Mouse (Mus musculus) thymus, adult 2 months (tissue): ENCODE measurements at regions not wholly inside any gene's neighbourhood (a gene's known extent, or its start where the extent isn't known, plus 50 kb on each side); places are given as distances from the start of the nearest gene placed in this dataset.

Source experiments
- DNase-seq: peaks from one replicate; pipeline ENCODE4 v3.0.0; 2021
- H3K27ac ChIP-seq: fragments of 200-500 bp; 2 replicates; pipeline ENCODE4 v1.5.1; 2012; ENCODE audit warnings: low read length, control low read depth; ENCODE audit not compliant: control insufficient read depth, insufficient read depth
- H3K27me3 ChIP-seq: fragments of 200-500 bp; 2 replicates; pipeline ENCODE4 v1.6.1; 2012; ENCODE audit warnings: mild to moderate bottlenecking, low read length, moderate library complexity, mixed read lengths; ENCODE audit not compliant: control insufficient read depth, insufficient read depth
- H3K36me3 ChIP-seq: fragments of 200-500 bp; 2 replicates; pipeline ENCODE4 v1.6.1; 2012; ENCODE audit warnings: mild to moderate bottlenecking, low read length, moderate library complexity; ENCODE audit not compliant: control insufficient read depth, insufficient read depth
- H3K4me1 ChIP-seq: fragments of 200-500 bp; replicated peaks from 2 replicates; pipeline ENCODE4 v1.6.1; 2012; ENCODE audit warnings: low read length; ENCODE audit not compliant: control insufficient read depth, insufficient read depth
- H3K4me3 ChIP-seq: fragments of 200-500 bp; 2 replicates; pipeline ENCODE4 v1.5.1; 2012; ENCODE audit warnings: mild to moderate bottlenecking, low read length, control low read depth, moderate library complexity; ENCODE audit not compliant: control insufficient read depth, insufficient read depth
- CTCF ChIP-seq: fragments of 200-500 bp; IDR thresholded peaks from 2 replicates; pipeline ENCODE4 v1.5.1; 2012; ENCODE audit warnings: mild to moderate bottlenecking, control low read depth, low read length, moderate library complexity, borderline replicate concordance; ENCODE audit not compliant: control insufficient read depth, poor library complexity, insufficient read depth; ENCODE audit errors: extremely low read depth
- POLR2A ChIP-seq: fragments of 200-500 bp; IDR thresholded peaks from 2 replicates; pipeline ENCODE4 v1.6.1; 2012; ENCODE audit warnings: mild to moderate bottlenecking, low read length, control low read depth, moderate library complexity; ENCODE audit not compliant: control insufficient read depth, poor library complexity, insufficient read depth; ENCODE audit errors: extremely low read depth
- whole genome bisulfite sequencing: fragments of 180-500 bp; shearing (Covaris S2); methylation state at CpG from one replicate; pipeline ENCODE4 v1.1.7; 2018; 5-methylcytosine and 5-hydroxymethylcytosine counted together

DNA sequence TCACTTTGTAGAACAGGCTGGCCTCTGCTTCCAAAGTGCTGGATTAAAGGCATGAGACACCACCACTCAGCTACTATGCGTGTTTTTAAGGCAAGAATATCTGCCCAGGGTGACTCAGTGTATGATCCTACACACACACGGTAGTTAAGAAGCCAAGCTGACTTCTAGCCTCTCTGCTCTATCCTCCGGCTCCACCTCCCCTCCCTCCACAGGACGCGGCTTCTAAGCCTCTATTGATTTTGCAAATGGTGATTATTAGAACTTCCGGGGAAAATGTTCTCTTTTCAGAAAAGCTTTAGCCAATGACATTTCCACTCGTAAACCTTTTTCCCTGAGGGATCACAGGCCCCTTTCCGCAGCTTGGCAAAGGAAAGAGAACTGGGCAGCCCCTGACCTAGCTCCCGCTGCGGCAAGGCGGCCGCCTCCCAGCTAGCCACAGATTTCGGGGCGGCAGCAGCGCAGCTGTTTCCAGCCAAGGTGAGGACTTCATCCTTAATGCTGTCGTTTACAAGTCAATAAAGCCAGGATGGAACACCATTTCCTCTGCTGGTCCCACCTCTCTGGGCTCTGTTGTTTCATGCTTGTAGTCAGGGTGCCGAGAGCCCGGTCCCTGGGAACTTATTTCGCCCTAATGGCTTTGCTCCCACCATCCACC is 154.0 kb downstream of the Mycn start:
- H3K4me3 ChIP-seq = no peak overlapping the region
- no peak overlapping the region for H3K27ac ChIP-seq
- WGBS = 81% methylated on average over 19 of the region's 19 CpGs
- DNase-seq = no peak
- no peak for TF ChIP-seq POLR2A
- TF ChIP-seq CTCF = no peak
- H3K36me3 ChIP-seq = no peaks in the 10 kb centered on the region
- no peaks in the 10 kb centered on the region for H3K4me1 ChIP-seq
- H3K27me3 ChIP-seq = no peaks in the 10 kb centered on the region

DNA sequence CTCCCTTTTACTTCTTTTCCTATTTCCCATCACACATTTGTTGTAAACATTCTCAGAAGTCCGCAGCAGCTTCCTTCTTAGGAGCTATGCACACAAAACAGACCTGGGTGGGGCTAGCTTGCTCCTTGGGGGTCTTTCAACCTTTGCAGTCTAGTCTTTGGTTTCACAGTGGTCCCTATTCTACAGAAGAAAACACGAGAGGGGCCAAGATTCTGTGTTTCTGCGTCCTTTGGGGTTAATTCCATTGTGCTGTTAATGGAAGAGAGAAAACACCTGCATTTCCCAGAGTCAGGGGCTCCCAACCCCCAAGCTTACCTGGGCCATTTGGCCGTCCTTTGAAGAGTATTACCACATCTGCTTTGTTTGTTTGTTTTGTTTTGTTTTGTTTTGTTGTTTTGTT is 154.6 kb downstream of the Mycn start:
- no peak for DNase-seq
- H3K4me3 ChIP-seq = no peak overlapping the region
- TF ChIP-seq POLR2A = no peak
- no peak for TF ChIP-seq CTCF
- no peaks in the 10 kb centered on the region for H3K4me1 ChIP-seq
- WGBS = 80% methylated on average over 4 of the region's 4 CpGs
- no peaks in the 10 kb centered on the region for H3K36me3 ChIP-seq
- H3K27me3 ChIP-seq = no peaks in the 10 kb centered on the region
- no peak overlapping the region for H3K27ac ChIP-seq

DNA sequence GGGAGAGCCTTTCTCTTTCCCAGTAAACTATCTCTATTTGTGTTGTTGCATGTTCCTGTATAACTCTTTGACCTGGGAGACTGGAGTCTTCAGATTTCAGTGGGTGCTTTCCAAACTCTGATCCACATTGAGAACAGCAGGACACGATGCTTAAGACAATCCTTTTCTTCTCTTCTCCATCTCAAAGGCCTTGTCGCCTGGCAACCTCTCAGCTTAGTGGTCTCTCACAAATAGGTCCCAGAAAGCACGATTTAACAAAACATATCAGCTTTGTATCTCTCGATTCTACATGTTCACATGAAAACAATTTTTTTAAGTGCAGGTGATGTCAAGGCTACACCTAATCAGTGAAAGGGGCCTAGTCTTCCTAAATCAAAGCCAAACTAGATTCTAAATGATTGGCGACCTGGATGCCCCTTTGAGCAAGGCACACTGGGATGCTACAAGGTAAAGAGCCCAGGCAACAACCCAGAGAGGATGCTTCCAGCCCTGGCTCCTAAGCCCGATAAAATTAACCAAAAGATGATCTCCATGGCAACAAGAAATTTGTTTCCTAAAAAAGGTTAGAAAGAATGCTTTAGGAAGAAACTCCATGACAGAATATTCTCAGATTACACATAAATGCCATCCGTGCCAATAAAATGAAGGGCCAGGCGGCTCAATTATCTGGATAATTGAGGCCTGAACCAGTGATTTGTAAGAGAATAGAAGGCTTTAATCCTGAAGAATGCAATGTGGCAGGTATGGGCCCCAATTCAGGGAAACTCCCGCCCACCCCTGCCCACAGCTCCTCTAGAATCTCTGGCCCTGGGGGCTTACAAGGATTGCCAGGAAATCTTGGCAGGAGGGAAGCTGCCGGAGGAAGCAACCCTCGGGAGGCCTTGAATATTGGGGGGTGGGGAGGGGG is 157.8 kb downstream of the Mycn start:
- H3K4me1 ChIP-seq = no peaks in the 10 kb centered on the region
- no peak for TF ChIP-seq POLR2A
- no peak for TF ChIP-seq CTCF
- no peaks in the 10 kb centered on the region for H3K36me3 ChIP-seq
- DNase-seq = no peak
- H3K27ac ChIP-seq = no peak overlapping the region
- 92% methylated on average over 11 of the region's 11 CpGs for WGBS
- no peaks in the 10 kb centered on the region for H3K27me3 ChIP-seq
- no peak overlapping the region for H3K4me3 ChIP-seq

DNA sequence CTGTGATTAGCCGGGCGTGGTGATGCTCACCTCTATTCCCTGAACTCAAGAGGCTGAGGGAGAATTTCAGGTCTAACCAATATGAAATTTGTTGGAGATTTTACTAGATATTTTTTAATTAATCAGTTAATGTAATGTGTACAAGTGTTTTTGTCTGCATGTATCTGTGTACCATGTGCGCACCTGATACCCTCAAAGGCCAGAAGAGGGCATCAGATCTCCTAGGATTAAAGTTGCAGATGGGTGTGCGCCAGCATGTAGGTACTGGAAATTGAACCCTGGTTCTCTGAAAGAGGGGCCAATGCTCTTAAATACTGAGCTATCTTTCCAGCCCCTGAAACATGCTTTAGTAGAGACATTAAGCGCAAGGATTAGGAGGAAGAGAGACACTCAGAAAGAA is 160.2 kb downstream of the Mycn start:
- 97% methylated on average over 5 of the region's 5 CpGs for WGBS
- no peaks in the 10 kb centered on the region for H3K36me3 ChIP-seq
- DNase-seq = peak; percentile 14
- no peak overlapping the region for H3K4me3 ChIP-seq
- no peak for TF ChIP-seq POLR2A
- TF ChIP-seq CTCF = no peak
- H3K4me1 ChIP-seq = no peaks in the 10 kb centered on the region
- no peak overlapping the region for H3K27ac ChIP-seq
- no peaks in the 10 kb centered on the region for H3K27me3 ChIP-seq

DNA sequence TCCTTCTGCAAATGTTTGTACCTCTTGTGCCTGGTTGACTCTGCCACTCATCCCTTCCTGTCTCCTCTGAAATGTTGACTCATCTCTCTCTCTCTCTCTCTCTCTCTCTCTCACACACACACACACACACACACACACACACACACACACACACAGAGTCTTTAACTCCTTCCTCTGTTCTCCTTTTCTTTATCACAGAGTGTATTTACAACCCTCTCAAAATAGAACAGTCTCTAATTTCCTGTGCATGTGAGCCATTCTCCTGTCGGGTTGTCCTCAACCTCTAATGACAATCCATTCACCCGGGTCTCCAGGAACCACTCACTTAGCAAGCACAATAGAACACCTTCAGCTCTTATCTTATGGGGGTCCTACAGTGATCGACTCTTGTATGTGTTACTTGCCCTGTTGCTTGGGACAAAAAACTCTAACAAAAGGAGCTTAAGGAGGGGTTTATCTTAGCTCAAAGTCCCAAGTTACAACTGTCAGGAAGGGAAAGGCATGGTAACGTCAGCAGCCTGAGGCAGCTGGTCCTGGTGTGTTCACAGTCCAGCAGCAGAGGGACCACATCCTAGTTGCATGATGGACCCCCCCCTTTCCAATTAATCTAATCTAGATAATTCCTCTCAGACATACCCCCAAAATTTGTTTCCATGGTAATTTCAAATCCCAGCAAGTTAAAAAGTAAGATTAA is 163.0 kb downstream of the Mycn start:
- DNase-seq = no peak
- H3K36me3 ChIP-seq = no peaks in the 10 kb centered on the region
- H3K4me1 ChIP-seq = no peaks in the 10 kb centered on the region
- H3K4me3 ChIP-seq = no peak overlapping the region
- no peaks in the 10 kb centered on the region for H3K27me3 ChIP-seq
- WGBS = 38% methylated on average over 4 of the region's 4 CpGs
- H3K27ac ChIP-seq = no peak overlapping the region
- TF ChIP-seq POLR2A (no peak), CTCF (no peak)

DNA sequence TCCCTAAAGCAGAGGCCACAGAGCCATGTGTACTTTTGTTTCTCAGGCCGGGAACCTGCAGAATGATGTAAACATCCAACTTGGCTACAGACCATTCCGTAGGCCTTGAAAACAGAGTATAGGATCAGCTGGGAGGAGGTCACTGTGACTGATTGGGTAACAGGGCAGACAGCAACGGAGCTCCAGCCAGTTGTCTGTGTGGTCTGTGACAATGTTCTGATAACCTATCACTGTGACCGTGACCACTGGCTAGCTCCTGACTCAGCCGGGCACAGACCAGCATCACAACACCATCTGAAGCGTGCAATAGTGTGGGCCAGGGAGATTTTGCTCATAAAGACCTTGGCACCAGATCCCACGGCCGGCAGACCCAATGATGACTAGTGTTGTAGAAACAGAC is 164.3 kb downstream of the Mycn start:
- Histone ChIP-seq H3K27me3 (no peaks in the 10 kb centered on the region), H3K36me3 (no peaks in the 10 kb centered on the region), H3K27ac (no peak overlapping the region), H3K4me1 (no peaks in the 10 kb centered on the region), H3K4me3 (no peak overlapping the region)
- DNase-seq = no peak
- WGBS = 92% methylated on average over 8 of the region's 8 CpGs
- TF ChIP-seq CTCF = no peak
- TF ChIP-seq POLR2A = no peak
